Mouse (Mus musculus) lung, postnatal 0 days (tissue): ENCODE results near the gene 4933407L21Rik. TPM values are rescaled to one million over a fixed set of nuclear protein-coding genes. Genes with fewer than 3 reads are reported as not detected.

Experiments
- ATAC-seq: fragments of 200-750 bp; cut with Nextera tagmentation; 2 replicates; pipeline ENCODE4 v1.8.0; 2017; ENCODE audit warnings: moderate library complexity
- DNase-seq: peaks from one replicate; pipeline ENCODE4 v3.0.0-alpha.2; 2016; ENCODE audit warnings: low spot score
- H3K27ac ChIP-seq: fragments of 300-500 bp; sonication (generic); 2 replicates; pipeline ENCODE4 v1.5.1; 2014; ENCODE audit warnings: antibody characterized with exemption, mild to moderate bottlenecking, low read length, mixed read lengths
- H3K27me3 ChIP-seq: fragments of 300-500 bp; sonication (generic); replicated peaks from 2 replicates; pipeline ENCODE4 v1.6.1; 2014; ENCODE audit warnings: low read length, mixed read lengths; ENCODE audit not compliant: insufficient read depth
- H3K36me3 ChIP-seq: fragments of 300-500 bp; sonication (generic); 2 replicates; pipeline ENCODE4 v1.6.1; 2014; ENCODE audit warnings: low read length, mixed read lengths; ENCODE audit not compliant: insufficient read depth
- H3K4me1 ChIP-seq: fragments of 300-500 bp; sonication (generic); 2 replicates; pipeline ENCODE4 v1.6.1; 2014; ENCODE audit warnings: antibody characterized with exemption, low read depth, low read length, mixed read lengths; ENCODE audit not compliant: insufficient read depth
- H3K4me2 ChIP-seq: fragments of 300-500 bp; sonication (generic); replicated peaks from 2 replicates; pipeline ENCODE4 v1.6.1; 2014; ENCODE audit warnings: low read depth, mild to moderate bottlenecking, low read length, moderate library complexity, mixed read lengths
- H3K4me3 ChIP-seq: fragments of 300-500 bp; sonication (generic); 2 replicates; pipeline ENCODE4 v1.5.1; 2014; ENCODE audit warnings: low read depth, low read length
- H3K9ac ChIP-seq: fragments of 300-500 bp; sonication (generic); replicated peaks from 2 replicates; pipeline ENCODE4 v1.6.1; 2014; ENCODE audit warnings: low read depth, mild to moderate bottlenecking
- H3K9me3 ChIP-seq: fragments of 300-500 bp; sonication (generic); 2 replicates; pipeline ENCODE4 v1.6.1; 2016; ENCODE audit warnings: low read length, mixed read lengths
- CTCF ChIP-seq: IDR thresholded peaks from 2 replicates; pipeline ENCODE4 v1.5.1; 2016; ENCODE audit warnings: antibody characterized with exemption, mild to moderate bottlenecking
- EP300 ChIP-seq: IDR thresholded peaks from 2 replicates; pipeline ENCODE4 v1.6.1; 2016; ENCODE audit warnings: antibody characterized with exemption, mild to moderate bottlenecking, control low read depth
- WGBS: fragments of 180-500 bp; shearing (Covaris S2); extraction: QIAGEN DNeasy Blood & Tissue Kit; methylation state at CpG from one replicate; pipeline ENCODE4 v1.1.7; 2014; 5-methylcytosine and 5-hydroxymethylcytosine counted together
- polyA plus RNA-seq: library from polyadenylated mRNA; unstranded; fragments of >200 nt; fragmentation: Nextera tagmentation; extraction: Ambion mirVana; gene quantifications from 2 replicates; pipeline ENCODE4 v1.2.1, GENCODE M21; 2015

4933407L21Rik gene
- polyA plus RNA-seq, 1 experiment from 2014 or later = 0.11 TPM

DNA sequence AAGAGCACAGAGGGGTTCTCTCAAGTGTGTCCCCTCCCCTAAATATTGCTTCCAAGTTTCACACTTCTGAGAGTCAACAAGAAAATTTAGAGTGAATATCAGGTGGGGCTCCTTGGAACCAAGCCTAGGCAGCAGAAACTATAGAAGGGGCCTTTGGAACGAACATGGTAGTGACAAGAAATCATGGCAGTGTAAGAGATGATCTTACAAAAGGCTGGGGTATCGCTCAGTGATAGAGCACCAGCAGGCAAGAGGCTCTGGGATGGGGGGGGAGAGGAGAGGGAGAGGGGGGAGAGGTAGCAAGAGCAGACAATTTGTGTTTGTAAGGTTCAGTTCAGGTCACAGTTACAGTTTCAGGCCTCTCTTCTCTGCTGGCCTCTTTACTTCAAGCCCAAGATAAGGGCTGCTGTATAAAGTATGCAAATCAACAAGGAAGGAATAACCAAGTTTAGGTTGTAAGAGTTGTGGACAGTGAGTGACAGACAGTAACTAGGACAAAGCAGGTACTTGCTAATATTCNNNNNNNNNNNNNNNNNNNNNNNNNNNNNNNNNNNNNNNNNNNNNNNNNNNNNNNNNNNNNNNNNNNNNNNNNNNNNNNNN, 20.9 kb downstream of the 4933407L21Rik start:
- DNase-seq (no peak), ATAC-seq (no peak)
- Histone ChIP-seq H3K4me2 (no peak overlapping the region), H3K27ac (no peak overlapping the region), H3K27me3 (no peaks in the 10 kb centered on the region), H3K9ac (no peak overlapping the region), H3K9me3 (no peaks in the 10 kb centered on the region), H3K36me3 (no peaks in the 10 kb centered on the region), H3K4me3 (no peak overlapping the region), H3K4me1 (no peaks in the 10 kb centered on the region)
- TF ChIP-seq EP300 (no peak), CTCF (no peak)
- WGBS = 70% methylated on average over 2 of the region's 2 CpGs

- ATAC-seq (no peak), DNase-seq (no peak)
- H3K4me3 ChIP-seq = no peak overlapping the region
- H3K36me3 ChIP-seq = no peaks in the 10 kb centered on the region
- H3K27ac ChIP-seq = no peak overlapping the region
- H3K9ac ChIP-seq = no peak overlapping the region
- H3K9me3 ChIP-seq = no peaks in the 10 kb centered on the region
- TF ChIP-seq CTCF = no peak
- no peak for TF ChIP-seq EP300
- H3K4me2 ChIP-seq = no peak overlapping the region
- H3K27me3 ChIP-seq = no peaks in the 10 kb centered on the region
- 64% methylated on average over 3 of the region's 3 CpGs for WGBS
- H3K4me1 ChIP-seq = peaks cover 5% of the 10 kb centered on the region; the same call in 1 of the 2 replicates
Observed at GRCm38 (mm10) chr1:85955150-85955549, 26.9 kb downstream of the 4933407L21Rik start.

DNA sequence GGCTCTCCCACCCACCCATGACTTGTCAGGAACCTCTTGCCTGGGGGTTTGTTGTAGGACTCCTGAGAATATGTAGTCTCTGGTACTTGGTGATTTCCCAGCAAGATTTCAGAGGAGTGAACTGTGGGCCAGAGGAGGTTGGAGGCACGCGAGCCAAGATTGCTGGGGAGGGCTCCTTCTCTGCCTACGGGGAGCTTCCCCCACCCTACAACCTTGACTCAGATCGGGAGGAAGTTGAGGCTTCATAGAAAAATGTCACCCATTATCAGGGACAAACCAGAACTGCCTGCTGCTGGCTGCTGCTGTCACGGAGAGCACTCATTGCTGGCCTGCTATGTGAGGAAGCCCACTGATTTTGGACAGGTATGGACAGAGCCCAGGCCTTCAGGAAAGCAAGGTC, 29.0 kb downstream of the 4933407L21Rik start:
- Histone ChIP-seq H3K9ac (no peak overlapping the region), H3K9me3 (no peaks in the 10 kb centered on the region), H3K4me3 (no peak overlapping the region), H3K4me2 (no peak overlapping the region), H3K36me3 (no peaks in the 10 kb centered on the region), H3K4me1 (peaks cover 5% of the 10 kb centered on the region; the same call in 1 of the 2 replicates), H3K27me3 (no peaks in the 10 kb centered on the region), H3K27ac (no peak overlapping the region)
- WGBS = 57% methylated on average over 5 of the region's 5 CpGs
- TF ChIP-seq CTCF (no peak), EP300 (no peak)
- no peak for ATAC-seq
- no peak for DNase-seq

- 54% methylated on average over 9 of the region's 9 CpGs for WGBS
- H3K36me3 ChIP-seq = no peaks in the 10 kb centered on the region
- no peaks in the 10 kb centered on the region for H3K9me3 ChIP-seq
- no peak overlapping the region for H3K27ac ChIP-seq
- ATAC-seq (no peak), DNase-seq (no peak)
- no peaks in the 10 kb centered on the region for H3K27me3 ChIP-seq
- TF ChIP-seq CTCF (no peak), EP300 (no peak)
- no peak overlapping the region for H3K9ac ChIP-seq
- H3K4me3 ChIP-seq = no peak overlapping the region
- peaks cover 5% of the 10 kb centered on the region; the same call in 1 of the 2 replicates for H3K4me1 ChIP-seq
- H3K4me2 ChIP-seq = no peak overlapping the region
Observed at GRCm38 (mm10) chr1:85957942-85958619, 29.8 kb downstream of the 4933407L21Rik start.

GRCm38 (mm10) chr1:85959129-85959888, 31.0 kb downstream of the 4933407L21Rik start:
- TF ChIP-seq CTCF = no peak
- TF ChIP-seq EP300 = no peak
- Histone ChIP-seq H3K4me2 (no peak overlapping the region), H3K36me3 (no peaks in the 10 kb centered on the region), H3K27ac (no peak overlapping the region), H3K27me3 (no peaks in the 10 kb centered on the region), H3K9me3 (no peaks in the 10 kb centered on the region), H3K9ac (no peak overlapping the region), H3K4me1 (peaks cover 5% of the 10 kb centered on the region; the same call in 1 of the 2 replicates), H3K4me3 (no peak overlapping the region)
- WGBS = 36% methylated on average over 6 of the region's 6 CpGs
- DNase-seq (no peak), ATAC-seq (no peak)

GRCm38 (mm10) chr1:85959889-85960276, 31.6 kb downstream of the 4933407L21Rik start:
- H3K27me3 ChIP-seq = no peaks in the 10 kb centered on the region
- peaks cover 5% of the 10 kb centered on the region; the same call in 1 of the 2 replicates for H3K4me1 ChIP-seq
- no peak for ATAC-seq
- WGBS = 66% methylated on average over 2 of the region's 2 CpGs
- no peaks in the 10 kb centered on the region for H3K9me3 ChIP-seq
- H3K36me3 ChIP-seq = no peaks in the 10 kb centered on the region
- H3K4me2 ChIP-seq = no peak overlapping the region
- H3K9ac ChIP-seq = no peak overlapping the region
- no peak overlapping the region for H3K4me3 ChIP-seq
- no peak overlapping the region for H3K27ac ChIP-seq
- DNase-seq = no peak
- TF ChIP-seq EP300 (no peak), CTCF (no peak)
